Mouse (Mus musculus) midbrain, postnatal 0 days (tissue): ENCODE data around the gene Gapdh. TPM values are rescaled to one million over a fixed set of nuclear protein-coding genes. Genes with fewer than 3 reads are reported as not detected.

Experiments used
- ATAC-seq: fragments of 200-750 bp; cut with Nextera tagmentation; 2 replicates; pipeline ENCODE4 v1.8.0; 2017; ENCODE audit warnings: moderate number of reproducible peaks, mild to moderate bottlenecking, moderate TSS enrichment, moderate library complexity; ENCODE audit not compliant: low FRiP score
- DNase-seq: peaks from one replicate; pipeline ENCODE4 v3.0.0-alpha.2; 2015; ENCODE audit warnings: low spot score
- H3K27ac ChIP-seq: fragments of 300-500 bp; sonication (generic); 2 replicates; pipeline ENCODE4 v1.5.1; 2014; ENCODE audit warnings: low read depth, mild to moderate bottlenecking, low read length, mixed read lengths
- H3K27me3 ChIP-seq: fragments of 300-500 bp; sonication (generic); 2 replicates; pipeline ENCODE4 v1.6.1; 2014; ENCODE audit warnings: low read length, control low read depth, mixed read lengths; ENCODE audit not compliant: insufficient read depth
- H3K36me3 ChIP-seq: fragments of 300-500 bp; sonication (generic); 2 replicates; pipeline ENCODE4 v1.6.1; 2014; ENCODE audit warnings: low read length, control low read depth, mixed read lengths; ENCODE audit not compliant: insufficient read depth
- H3K4me1 ChIP-seq: fragments of 300-500 bp; sonication (generic); 2 replicates; pipeline ENCODE4 v1.6.1; 2014; ENCODE audit warnings: mild to moderate bottlenecking, control low read depth, antibody characterized with exemption, low read length, mixed read lengths; ENCODE audit not compliant: insufficient read depth
- H3K4me2 ChIP-seq: fragments of 300-500 bp; sonication (generic); 2 replicates; pipeline ENCODE4 v1.6.1; 2014; ENCODE audit warnings: low read depth, mild to moderate bottlenecking, low read length, mixed read lengths; ENCODE audit not compliant: poor library complexity, severe bottlenecking
- H3K4me3 ChIP-seq: fragments of 300-500 bp; sonication (generic); 2 replicates; pipeline ENCODE4 v1.5.1; 2014; ENCODE audit warnings: low read depth, mild to moderate bottlenecking, low read length, moderate library complexity
- H3K9ac ChIP-seq: fragments of 300-500 bp; sonication (generic); replicated peaks from 2 replicates; pipeline ENCODE4 v1.6.1; 2014; ENCODE audit warnings: mild to moderate bottlenecking, low read length, moderate library complexity, mixed read lengths; ENCODE audit not compliant: poor library complexity, severe bottlenecking
- H3K9me3 ChIP-seq: fragments of 300-500 bp; sonication (generic); 2 replicates; pipeline ENCODE4 v1.6.1; 2016; ENCODE audit warnings: low read length, control low read depth
- CTCF ChIP-seq: IDR thresholded peaks from 2 replicates; pipeline ENCODE4 v1.5.1; 2016; ENCODE audit warnings: antibody characterized with exemption, mild to moderate bottlenecking
- WGBS: fragments of 180-500 bp; shearing (Covaris S2); extraction: QIAGEN DNeasy Blood & Tissue Kit; methylation state at CpG from one replicate; pipeline ENCODE4 v1.1.7; 2014; 5-methylcytosine and 5-hydroxymethylcytosine counted together
- polyA plus RNA-seq: library from polyadenylated mRNA; unstranded; fragments of >200 nt; fragmentation: Nextera tagmentation; extraction: Ambion mirVana; gene quantifications from 2 replicates; pipeline ENCODE4 v1.2.1, GENCODE M21; 2015
- total RNA-seq: library from RNA; depleted of rRNA; stranded (reverse); fragments of >200 nt; gene quantifications from 2 replicates; pipeline ENCODE4 v1.2.3, GENCODE M21; 2014

Gapdh gene
- total and polyA plus RNA-seq, 2 experiments from 2014 or later = 1,705 to 3,049 TPM

DNA sequence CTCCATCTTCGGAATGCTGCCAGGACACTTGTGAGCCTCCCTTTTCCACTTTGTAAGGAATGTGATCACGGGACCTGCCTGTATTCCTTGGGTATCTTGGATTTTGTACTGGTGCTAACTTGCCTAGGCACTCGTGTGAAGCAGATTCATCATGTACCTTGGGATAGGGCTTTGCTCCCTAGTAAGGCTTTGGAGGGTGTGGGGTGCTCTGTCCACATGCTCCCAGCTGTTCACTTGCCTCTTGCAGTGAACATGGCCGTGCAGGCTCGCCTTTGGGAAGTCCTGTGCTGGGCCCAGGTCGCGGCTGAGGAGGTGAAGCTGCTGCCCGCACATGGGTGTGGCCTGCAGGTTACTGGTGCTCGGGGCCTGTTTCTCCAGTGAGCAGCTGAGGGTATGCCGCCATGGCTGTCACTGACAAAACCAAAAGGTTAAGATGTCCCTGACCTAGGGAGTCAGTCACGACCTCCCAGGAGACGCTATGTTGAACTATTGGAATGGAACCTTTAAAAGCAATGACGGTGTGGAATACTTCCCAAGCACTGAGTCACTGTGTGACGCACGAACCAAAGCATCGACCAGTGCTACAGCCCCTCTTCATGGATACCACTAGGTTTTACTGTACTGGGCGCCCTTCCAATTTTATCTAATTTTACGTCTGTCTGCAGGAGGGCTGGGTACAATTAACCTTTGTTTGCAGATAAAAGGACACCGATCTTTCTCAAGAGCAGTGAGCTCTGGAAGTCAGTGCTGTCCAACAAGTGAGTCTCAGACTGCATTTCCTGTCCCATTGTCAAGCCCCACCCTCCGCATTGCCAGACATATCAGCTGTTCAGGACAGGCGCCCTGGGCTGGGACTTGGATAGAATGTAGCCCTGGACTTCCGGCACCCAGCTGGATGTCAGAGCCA lies 5.2 kb downstream of the Gapdh start:
- Histone ChIP-seq H3K4me2 (no peak overlapping the region), H3K27ac (no peak overlapping the region), H3K9me3 (no peaks in the 10 kb centered on the region), H3K9ac (no peak overlapping the region), H3K36me3 (peaks cover 36% of the 10 kb centered on the region), H3K27me3 (no peaks in the 10 kb centered on the region), H3K4me3 (no peak overlapping the region), H3K4me1 (peaks cover 5% of the 10 kb centered on the region; the same call in 1 of the 2 replicates)
- WGBS = 19% methylated on average over 22 of the region's 22 CpGs
- ATAC-seq = no peak
- peak; percentile 46 for DNase-seq
- no peak for TF ChIP-seq CTCF

DNA sequence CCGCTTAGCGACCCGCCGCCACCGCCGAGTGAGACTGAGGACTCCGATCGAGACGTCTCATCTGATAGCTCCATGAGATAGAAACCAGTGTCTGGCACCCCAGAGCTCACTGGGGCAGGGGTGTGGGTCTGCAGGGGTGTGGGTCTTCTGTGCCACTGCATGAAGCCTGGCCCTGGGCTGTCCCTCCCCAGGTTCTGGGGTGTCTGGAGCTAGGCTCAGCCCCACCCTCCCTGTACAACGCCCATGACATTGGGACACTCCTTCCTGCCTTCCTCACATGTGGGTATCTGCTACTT lies 5.8 kb downstream of the Gapdh start:
- 46% methylated on average over 10 of the region's 10 CpGs for WGBS
- DNase-seq (no peak), ATAC-seq (no peak)
- Histone ChIP-seq H3K36me3 (peaks cover 41% of the 10 kb centered on the region), H3K4me1 (peaks cover 5% of the 10 kb centered on the region; the same call in 1 of the 2 replicates), H3K4me2 (no peak overlapping the region), H3K4me3 (no peak overlapping the region), H3K27ac (no peak overlapping the region; the same call in 1 of the 2 replicates), H3K27me3 (no peaks in the 10 kb centered on the region), H3K9me3 (no peaks in the 10 kb centered on the region), H3K9ac (no peak overlapping the region)
- no peak for TF ChIP-seq CTCF

- no peak for ATAC-seq
- Histone ChIP-seq H3K4me2 (no peak overlapping the region), H3K27ac (no peak overlapping the region), H3K9ac (0 out of 2 replicates have a peak overlapping the region, but pooled peaks have one; percentile 4), H3K4me3 (no peak overlapping the region), H3K36me3 (peaks cover 45% of the 10 kb centered on the region), H3K27me3 (no peaks in the 10 kb centered on the region), H3K9me3 (no peaks in the 10 kb centered on the region), H3K4me1 (peaks cover 5% of the 10 kb centered on the region; the same call in 1 of the 2 replicates)
- TF ChIP-seq CTCF = no peak
- DNase-seq = no peak
- WGBS = 82% methylated on average over 7 of the region's 7 CpGs
These were observed 6.3 kb downstream of the Gapdh start for GRCm38 (mm10) chr6:125159773-125160557.

- WGBS = 91% methylated on average over 15 of the region's 15 CpGs
- peaks cover 46% of the 10 kb centered on the region for H3K36me3 ChIP-seq
These were observed 7.2 kb downstream of the Gapdh start for GRCm38 (mm10) chr6:125158944-125159492.

DNA sequence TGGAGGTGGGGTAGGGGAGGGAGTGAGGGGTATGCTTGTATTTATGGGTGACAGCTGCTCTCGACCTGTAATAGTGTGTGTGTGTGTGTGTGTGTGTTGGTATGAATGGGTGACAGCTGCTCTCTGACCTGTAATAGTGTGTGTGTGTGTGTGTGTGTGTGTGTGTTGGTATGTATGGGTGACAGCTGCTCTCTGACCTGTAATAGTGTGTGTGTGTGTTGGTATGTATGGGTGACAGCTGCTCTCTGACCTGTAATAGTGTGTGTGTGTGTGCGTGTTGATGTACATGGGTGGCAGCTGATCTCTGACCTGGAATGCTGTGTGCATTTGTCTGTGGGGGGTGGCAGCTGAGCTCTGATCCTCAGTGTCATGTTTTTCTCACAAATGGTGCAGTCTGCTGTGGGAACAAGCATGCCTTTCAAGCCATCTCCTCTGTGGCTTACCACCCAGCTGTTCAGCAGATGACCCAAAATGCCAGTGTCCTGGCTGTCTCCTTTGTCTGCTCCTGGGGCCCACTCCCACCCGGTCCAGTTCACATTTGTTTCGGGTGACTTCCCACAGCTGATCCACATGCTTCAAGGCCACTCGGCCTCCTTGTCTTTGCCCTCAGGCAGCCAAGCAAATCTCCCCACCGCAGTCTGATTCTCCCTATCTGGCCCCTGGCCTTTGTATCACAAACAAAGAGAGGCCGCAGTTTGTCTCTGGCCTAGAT lies 9.2 kb downstream of the Gapdh start:
- Histone ChIP-seq H3K27ac (no peak overlapping the region), H3K9ac (no peak overlapping the region; the same call in 1 of the 2 replicates), H3K9me3 (no peaks in the 10 kb centered on the region), H3K4me1 (no peaks in the 10 kb centered on the region), H3K4me3 (no peak overlapping the region), H3K4me2 (no peak overlapping the region), H3K27me3 (no peaks in the 10 kb centered on the region), H3K36me3 (peaks cover 62% of the 10 kb centered on the region)
- ATAC-seq (no peak), DNase-seq (no peak)
- TF ChIP-seq CTCF = no peak
- WGBS = 19% methylated on average over 7 of the region's 7 CpGs

More at GRCm38 (mm10) chr6:125158944-125159492, 7.2 kb downstream of the Gapdh start:
- Histone ChIP-seq H3K9ac (no peak overlapping the region), H3K27me3 (no peaks in the 10 kb centered on the region), H3K4me2 (no peak overlapping the region), H3K4me1 (peaks cover 5% of the 10 kb centered on the region; the same call in 1 of the 2 replicates), H3K9me3 (no peaks in the 10 kb centered on the region), H3K27ac (no peak overlapping the region), H3K4me3 (no peak overlapping the region)
- TF ChIP-seq CTCF = no peak
- ATAC-seq (no peak), DNase-seq (no peak)
